Mouse (Mus musculus) central nervous system, embryonic 14 days (tissue): Measurements from ENCODE around the gene Rap1gap. TPM values are rescaled to one million over a fixed set of nuclear protein-coding genes. Genes with fewer than 3 reads are reported as not detected.

Source experiments
- polyA plus RNA-seq: library from polyadenylated mRNA; depleted of rRNA; stranded (reverse); fragments of >200 nt; gene quantifications from 2 replicates; pipeline ENCODE4 v1.2.3, GENCODE M21; 2012; rRNA removed

Gene Rap1gap
- 69.6 and 88.3 TPM in 2 replicates for polyA plus RNA-seq

DNA sequence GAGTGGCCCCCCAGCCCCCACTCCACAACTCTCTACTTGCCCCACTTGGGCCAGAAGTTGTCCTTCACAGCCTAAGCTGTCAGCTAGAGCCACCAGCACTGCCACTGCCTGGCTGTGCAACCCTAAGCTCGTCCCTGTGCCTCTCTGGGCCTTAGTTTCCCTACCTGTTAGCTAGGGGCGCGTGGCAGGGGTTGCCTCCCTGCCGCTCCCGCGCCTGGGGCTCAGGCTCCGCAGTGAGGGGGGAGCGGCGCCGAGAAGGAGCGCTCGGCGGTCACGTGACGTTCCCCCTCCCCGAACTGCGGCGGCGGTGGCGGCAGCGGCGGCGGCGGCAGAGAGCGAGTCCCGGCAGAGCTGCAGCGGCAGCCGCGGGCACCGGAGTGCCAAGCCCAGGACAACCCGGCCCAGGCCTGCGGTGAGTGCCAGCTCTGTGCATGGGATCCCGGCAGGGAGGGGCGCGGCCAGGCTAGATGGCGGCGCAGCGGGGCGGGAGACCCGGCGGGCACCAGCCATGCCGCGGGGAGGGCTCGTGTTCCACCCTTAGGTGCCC is at the start of gene Rap1gap:
Gene Rap1gap, plus strand, starts transcription at position 294 of the 547 bp plus-strand sequence.

Other genes with a start within 250 kb of the Rap1gap start
- gene Cela3b, start 234.2 kb upstream of the Rap1gap start, polyA plus RNA-seq, result not detected in 2 replicates
- gene 1700013G24Rik, start 211.4 kb upstream of the Rap1gap start, polyA plus RNA-seq, result not detected in 2 replicates
- gene Hspg2, start 196.0 kb upstream of the Rap1gap start, polyA plus RNA-seq, result 7.2 and 21.1 TPM in 2 replicates
- gene Ldlrad2, start 90.2 kb upstream of the Rap1gap start, polyA plus RNA-seq, result 0.33 and 0.58 TPM in 2 replicates
- gene Usp48, start 71.0 kb upstream of the Rap1gap start, polyA plus RNA-seq, result 140 and 147 TPM in 2 replicates
- 13.1 and 18.2 TPM in 2 replicates for gene Alpl, start 131.7 kb downstream of the Rap1gap start, polyA plus RNA-seq
- 15.4 and 25.6 TPM in 2 replicates for gene Ece1, start 197.5 kb downstream of the Rap1gap start, polyA plus RNA-seq